Mouse (Mus musculus) C2C12 (cell line): Measurements from ENCODE around the gene Syndig1l. TPM values are rescaled to one million over a fixed set of nuclear protein-coding genes. Genes with fewer than 3 reads are reported as not detected.

ENCODE experiments used
- H3K27me3 ChIP-seq: one replicate; pipeline ENCODE4 v1.6.1; 2011; ENCODE audit not compliant: control insufficient read depth, insufficient read depth, insufficient read length
- H3K36me3 ChIP-seq: one replicate; pipeline ENCODE4 v1.6.1; 2011; ENCODE audit not compliant: control insufficient read depth, insufficient read depth
- H3K4me3 ChIP-seq: one replicate; pipeline ENCODE4 v1.5.1; 2011; ENCODE audit warnings: mild to moderate bottlenecking, control low read depth; ENCODE audit not compliant: poor library complexity, insufficient read depth, severe bottlenecking
- H3K79me2 ChIP-seq: one replicate; pipeline ENCODE4 v1.6.1; 2011; ENCODE audit not compliant: control insufficient read depth, insufficient read depth
- H3K79me3 ChIP-seq: one replicate; pipeline ENCODE4 v1.6.1; 2011; ENCODE audit warnings: low read depth, control low read depth
- H3ac ChIP-seq: one replicate; pipeline ENCODE3; 2011; ENCODE audit warnings: low read depth; ENCODE audit not compliant: control insufficient read depth, insufficient read length
- CEBPB ChIP-seq: IDR thresholded peaks from one replicate; pipeline ENCODE4 v1.6.1; 2011; ENCODE audit warnings: low read depth, mild to moderate bottlenecking, control low read depth, moderate library complexity
- CTCF ChIP-seq: IDR thresholded peaks from one replicate; pipeline ENCODE4 v1.5.1; 2011; ENCODE audit not compliant: control insufficient read depth, insufficient read depth, insufficient read length
- FOSL1 ChIP-seq: IDR thresholded peaks from one replicate; pipeline ENCODE4 v1.8.0; 2011; ENCODE audit warnings: mild to moderate bottlenecking, low read length; ENCODE audit not compliant: poor library complexity, insufficient read depth, severe bottlenecking
- MAX ChIP-seq: IDR thresholded peaks from one replicate; pipeline ENCODE4 v1.6.1; 2011; ENCODE audit warnings: mild to moderate bottlenecking, control low read depth
- MYOD1 ChIP-seq: IDR thresholded peaks from one replicate; pipeline ENCODE4 v1.6.1; 2011; ENCODE audit warnings: low read depth; ENCODE audit not compliant: control insufficient read depth, insufficient read length
- MYOG ChIP-seq: IDR thresholded peaks from one replicate; pipeline ENCODE4 v1.6.1; 2011; ENCODE audit not compliant: control insufficient read depth, insufficient read length; ENCODE audit errors: extremely low read depth
- USF1 ChIP-seq: IDR thresholded peaks from one replicate; pipeline ENCODE4 v1.6.1; 2011; ENCODE audit warnings: low read depth, mild to moderate bottlenecking, control low read depth, moderate library complexity
- polyA plus RNA-seq: library from polyadenylated mRNA; unstranded; fragments of >200 nt; fragmentation: generic; extraction: Trizol; gene quantifications from one replicate; pipeline ENCODE4 v1.2.1, GENCODE M21; 2012; ENCODE audit warnings: missing spikeins

Gene Syndig1l
- polyA plus RNA-seq, 1 experiment: not detected

DNA sequence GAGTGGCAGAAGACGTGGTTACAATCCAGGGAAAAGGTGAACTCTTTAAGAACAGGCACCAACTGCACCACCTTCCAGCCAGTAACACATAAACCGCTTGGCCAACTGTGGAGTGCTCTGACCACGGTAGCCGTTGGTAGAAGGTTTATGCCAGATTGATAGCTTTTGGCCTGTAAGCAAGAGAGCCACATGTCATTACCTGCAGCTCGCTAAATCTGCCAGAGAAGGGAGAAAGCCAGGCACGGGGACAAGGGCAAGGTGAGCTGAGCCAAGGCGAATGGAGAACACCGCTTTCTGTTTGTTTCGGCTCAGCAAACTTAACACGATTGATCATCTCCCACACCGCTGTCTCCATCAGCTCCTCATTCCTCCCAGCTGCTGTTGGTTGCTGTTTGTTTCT, 9.6 kb downstream of the Syndig1l start:
- Histone ChIP-seq H3K36me3 (no peaks in the 10 kb centered on the region), H3K4me3 (no peak overlapping the region), H3K79me2 (no peaks in the 10 kb centered on the region), H3K27me3 (peaks cover 59% of the 10 kb centered on the region), H3K79me3 (no peaks in the 10 kb centered on the region), H3ac (no peak overlapping the region)
- TF ChIP-seq FOSL1 (no peak), USF1 (no peak), MAX (no peak), CTCF (no peak), MYOG (no peak), CEBPB (no peak), MYOD1 (no peak)

DNA sequence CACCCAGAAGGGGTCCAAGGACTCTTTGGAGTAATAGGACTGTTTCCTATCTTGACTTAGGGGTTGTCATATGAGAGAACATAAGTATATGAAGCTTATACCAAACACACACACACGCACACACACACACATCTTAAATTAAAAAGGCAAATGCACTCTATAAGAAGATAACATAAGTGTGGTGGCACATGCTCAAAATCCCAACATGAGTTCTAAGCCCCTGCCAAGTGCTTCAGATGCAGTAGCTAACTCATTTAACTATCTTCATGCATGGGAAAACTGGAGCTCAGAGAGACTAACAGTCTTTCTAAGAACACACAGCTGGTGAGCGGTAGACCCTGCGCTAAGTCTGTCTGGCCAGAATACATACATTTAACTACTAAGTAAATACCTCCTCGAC, 11.1 kb downstream of the Syndig1l start:
- Histone ChIP-seq H3K79me2 (no peaks in the 10 kb centered on the region), H3K27me3 (peaks cover 72% of the 10 kb centered on the region), H3K4me3 (no peak overlapping the region), H3K79me3 (no peaks in the 10 kb centered on the region), H3K36me3 (no peaks in the 10 kb centered on the region), H3ac (no peak overlapping the region)
- TF ChIP-seq CEBPB (no peak), CTCF (no peak), FOSL1 (no peak), USF1 (no peak), MAX (no peak), MYOG (no peak), MYOD1 (no peak)

- Histone ChIP-seq H3K79me2 (no peaks in the 10 kb centered on the region), H3K27me3 (peaks cover 85% of the 10 kb centered on the region), H3K4me3 (no peak overlapping the region), H3K36me3 (no peaks in the 10 kb centered on the region), H3ac (no peak overlapping the region), H3K79me3 (no peaks in the 10 kb centered on the region)
- TF ChIP-seq USF1: no peak
- TF ChIP-seq MYOD1: no peak
- no peak for TF ChIP-seq MAX
- no peak for TF ChIP-seq MYOG
- no peak for TF ChIP-seq CTCF
- TF ChIP-seq CEBPB: no peak
- TF ChIP-seq FOSL1: no peak
Measured at GRCm38 (mm10) chr12:84686176-84686575, 12.5 kb downstream of the Syndig1l start.

GRCm38 (mm10) chr12:84684569-84684968, 14.1 kb downstream of the Syndig1l start:
- Histone ChIP-seq H3K36me3 (no peaks in the 10 kb centered on the region), H3ac (no peak overlapping the region), H3K4me3 (no peak overlapping the region), H3K27me3 (peaks cover 89% of the 10 kb centered on the region), H3K79me3 (no peaks in the 10 kb centered on the region), H3K79me2 (no peaks in the 10 kb centered on the region)
- TF ChIP-seq FOSL1 (no peak), MYOD1 (no peak), USF1 (no peak), MYOG (no peak), CEBPB (no peak), CTCF (no peak), MAX (no peak)

DNA sequence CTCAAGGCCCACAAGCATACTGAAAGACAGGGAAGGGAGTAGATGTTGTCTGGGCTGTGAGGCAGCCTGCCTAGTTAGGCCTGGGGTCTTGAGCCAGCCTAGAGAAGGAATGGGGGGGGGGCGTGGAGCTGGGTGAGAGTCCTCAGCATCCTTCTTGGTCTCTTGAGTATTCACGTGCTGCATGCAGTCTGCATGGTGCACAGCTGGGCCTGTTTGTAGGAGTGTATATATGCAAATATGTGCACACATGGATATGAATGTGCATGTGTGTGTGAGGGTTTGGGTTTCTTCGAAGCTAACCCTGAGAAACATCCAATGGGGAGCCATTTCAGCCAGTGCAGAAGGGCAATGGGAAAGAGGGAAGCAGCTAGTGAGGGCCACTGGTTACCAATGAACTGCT, 22.6 kb downstream of the Syndig1l start:
- TF ChIP-seq MAX (no peak), MYOG (no peak), CTCF (no peak), FOSL1 (no peak), CEBPB (no peak), MYOD1 (no peak), USF1 (no peak)
- no peak overlapping the region for H3K4me3 ChIP-seq
- no peaks in the 10 kb centered on the region for H3K36me3 ChIP-seq
- no peaks in the 10 kb centered on the region for H3K79me3 ChIP-seq
- no peak overlapping the region for H3ac ChIP-seq
- H3K27me3 ChIP-seq: peaks cover 40% of the 10 kb centered on the region
- no peaks in the 10 kb centered on the region for H3K79me2 ChIP-seq
